Mouse (Mus musculus) erythroblast, adult 5-6 weeks (primary cell): ENCODE measurements around the gene Foxa3. TPM values are rescaled to one million over a fixed set of nuclear protein-coding genes. Genes with fewer than 3 reads are reported as not detected.

Experiments
- ATAC-seq: replicated peaks from 2 replicates; pipeline ENCODE4 v1.8.0; 2016; ENCODE audit warnings: moderate number of reproducible peaks, mild to moderate bottlenecking, moderate TSS enrichment, inconsistent platforms; ENCODE audit not compliant: poor library complexity, low FRiP score, severe bottlenecking
- total RNA-seq, 2 experiments: library from RNA; stranded (forward) in 1 of 2; stranded (reverse) in 1 of 2; fragments of 150-400 nt in 1 of 2; fragments of 200-764, 138-1000 nt in 1 of 2; gene quantifications; 2 replicates each; pipeline versions ENCODE4 v1.2.3 to v1.2.4; 2015 to 2017; ENCODE audit warnings: low replicate concordance in 2 of 2

The Foxa3 gene
- total RNA-seq, 2 experiments from 2014 or later = not detected

- ATAC-seq = peak; percentile 71
Measured at GRCm38 (mm10) chr7:19029084-19029653, 5.8 kb upstream of the Foxa3 start.

- ATAC-seq = no peak
Measured at GRCm38 (mm10) chr7:19028067-19028466, 4.7 kb upstream of the Foxa3 start.

- peak; percentile 32; the same call in 1 of the 2 replicates for ATAC-seq
Measured at GRCm38 (mm10) chr7:19024581-19025255, 1.4 kb upstream of the Foxa3 start.

- peak; percentile 93 for ATAC-seq
Measured at GRCm38 (mm10) chr7:19024096-19024506, 763 bp upstream of the Foxa3 start, which contains the start of gene Sympk. TSS of gene Sympk (plus strand) at chr7:19024377.

GRCm38 (mm10) chr7:19022189-19022958 is 964 bp downstream of the Foxa3 start:
- ATAC-seq = no peak

- no peak for ATAC-seq
Measured at GRCm38 (mm10) chr7:19021048-19021447, 2.3 kb downstream of the Foxa3 start.

GRCm38 (mm10) chr7:19017909-19018308 is 5.4 kb downstream of the Foxa3 start:
- no peak for ATAC-seq

GRCm38 (mm10) chr7:19016042-19016441 is 7.3 kb downstream of the Foxa3 start:
- no peak for ATAC-seq

- no peak for ATAC-seq
Measured at GRCm38 (mm10) chr7:19014452-19014851, 8.9 kb downstream of the Foxa3 start.

GRCm38 (mm10) chr7:19012882-19013281 is 10.5 kb downstream of the Foxa3 start:
- no peak for ATAC-seq

- ATAC-seq = no peak
Measured at GRCm38 (mm10) chr7:19012025-19012621, 11.2 kb downstream of the Foxa3 start.

GRCm38 (mm10) chr7:19010581-19010980 is 12.8 kb downstream of the Foxa3 start:
- ATAC-seq = no peak

- no peak for ATAC-seq
Measured at GRCm38 (mm10) chr7:19007026-19007977, 16.0 kb downstream of the Foxa3 start.

- peak; percentile 65 for ATAC-seq
Measured at GRCm38 (mm10) chr7:19006476-19006875, 16.9 kb downstream of the Foxa3 start.

- ATAC-seq = no peak
Measured at GRCm38 (mm10) chr7:19005417-19006121, 17.8 kb downstream of the Foxa3 start.

- no peak for ATAC-seq
Measured at GRCm38 (mm10) chr7:19004631-19005079, 18.7 kb downstream of the Foxa3 start.

- peak; percentile 77 for ATAC-seq
Measured at GRCm38 (mm10) chr7:19003902-19004630, 19.3 kb downstream of the Foxa3 start, which contains the start of gene Irf2bp1. TSS of gene Irf2bp1 (plus strand) at chr7:19004044.
